Mouse (Mus musculus) heart, postnatal 0 days (tissue): ENCODE measurements around the gene Tln2. TPM values are rescaled to one million over a fixed set of nuclear protein-coding genes. Genes with fewer than 3 reads are reported as not detected.

Experiments
- ATAC-seq: fragments of 200-750 bp; cut with Nextera tagmentation; 2 replicates; pipeline ENCODE4 v1.8.0; 2017; ENCODE audit warnings: low read depth, moderate number of reproducible peaks, moderate library complexity; ENCODE audit not compliant: insufficient read depth
- DNase-seq: peaks from one replicate; pipeline ENCODE4 v3.0.0-alpha.2; 2016; ENCODE audit warnings: low spot score
- H3K27ac ChIP-seq: fragments of 300-500 bp; sonication (generic); 2 replicates; pipeline ENCODE4 v1.5.1; 2014; ENCODE audit warnings: low read depth, mild to moderate bottlenecking
- H3K27me3 ChIP-seq: fragments of 300-500 bp; sonication (generic); 2 replicates; pipeline ENCODE4 v1.6.1; 2014; ENCODE audit warnings: low read length, mixed read lengths; ENCODE audit not compliant: control insufficient read depth, insufficient read depth
- H3K36me3 ChIP-seq: fragments of 300-500 bp; sonication (generic); replicated peaks from 2 replicates; pipeline ENCODE4 v1.6.1; 2014; ENCODE audit warnings: low read length, mixed read lengths; ENCODE audit not compliant: control insufficient read depth, insufficient read depth
- H3K4me1 ChIP-seq: fragments of 300-500 bp; sonication (generic); 2 replicates; pipeline ENCODE4 v1.6.1; 2014; ENCODE audit warnings: antibody characterized with exemption; ENCODE audit not compliant: control insufficient read depth, insufficient read depth
- H3K4me2 ChIP-seq: fragments of 300-500 bp; sonication (generic); 2 replicates; pipeline ENCODE4 v1.6.1; 2014; ENCODE audit warnings: low read depth, mild to moderate bottlenecking, low read length, moderate library complexity
- H3K4me3 ChIP-seq: fragments of 300-500 bp; sonication (generic); 2 replicates; pipeline ENCODE4 v1.5.1; 2014; ENCODE audit warnings: low read depth, low read length
- H3K9ac ChIP-seq: fragments of 300-500 bp; sonication (generic); replicated peaks from 2 replicates; pipeline ENCODE4 v1.6.1; 2014; ENCODE audit warnings: low read depth, low read length, mixed read lengths
- H3K9me3 ChIP-seq: fragments of 300-500 bp; sonication (generic); replicated peaks from 2 replicates; pipeline ENCODE4 v1.6.1; 2016; ENCODE audit warnings: low read length; ENCODE audit not compliant: control insufficient read depth
- CTCF ChIP-seq: IDR thresholded peaks from 2 replicates; pipeline ENCODE4 v1.5.1; 2016; ENCODE audit warnings: antibody characterized with exemption, control low read depth, low read depth
- EP300 ChIP-seq: IDR thresholded peaks from 2 replicates; pipeline ENCODE4 v1.6.1; 2016; ENCODE audit warnings: antibody characterized with exemption, low read depth
- WGBS: fragments of 180-500 bp; shearing (Covaris S2); extraction: QIAGEN DNeasy Blood & Tissue Kit; methylation state at CpG from one replicate; pipeline ENCODE4 v1.1.7; 2014; 5-methylcytosine and 5-hydroxymethylcytosine counted together
- polyA plus RNA-seq: library from polyadenylated mRNA; unstranded; fragments of >200 nt; fragmentation: Nextera tagmentation; extraction: Ambion mirVana; gene quantifications from 2 replicates; pipeline ENCODE4 v1.2.1, GENCODE M21; 2015
- total RNA-seq: library from RNA; depleted of rRNA; stranded (reverse); fragments of >200 nt; gene quantifications from 2 replicates; pipeline ENCODE4 v1.2.3, GENCODE M21; 2014; ENCODE audit warnings: low replicate concordance

Gene Tln2
- total and polyA plus RNA-seq, 2 experiments from 2014 or later = 67.0 to 92.6 TPM

- Histone ChIP-seq H3K4me1 (peaks cover 14% of the 10 kb centered on the region), H3K36me3 (no peaks in the 10 kb centered on the region), H3K4me3 (no peak overlapping the region), H3K27me3 (no peaks in the 10 kb centered on the region), H3K27ac (0 out of 2 replicates have a peak overlapping the region, but pooled peaks have one; percentile 0), H3K4me2 (no peak overlapping the region), H3K9me3 (no peaks in the 10 kb centered on the region), H3K9ac (no peak overlapping the region)
- 30% methylated on average over 3 of the region's 3 CpGs for WGBS
- DNase-seq (no peak), ATAC-seq (no peak)
- TF ChIP-seq CTCF = no peak
- TF ChIP-seq EP300 = no peak
These were observed 351.1 kb downstream of the Tln2 start for GRCm38 (mm10) chr9:67208420-67208819.

GRCm38 (mm10) chr9:67205175-67205574 is 354.3 kb downstream of the Tln2 start:
- H3K27me3 ChIP-seq = no peaks in the 10 kb centered on the region
- peaks cover 12% of the 10 kb centered on the region for H3K4me1 ChIP-seq
- no peaks in the 10 kb centered on the region for H3K36me3 ChIP-seq
- no peak for TF ChIP-seq CTCF
- TF ChIP-seq EP300 = no peak
- no peak overlapping the region for H3K27ac ChIP-seq
- H3K9me3 ChIP-seq = no peaks in the 10 kb centered on the region
- no peak for ATAC-seq
- 51% methylated on average over 4 of the region's 4 CpGs for WGBS
- no peak overlapping the region for H3K4me3 ChIP-seq
- H3K9ac ChIP-seq = no peak overlapping the region
- no peak overlapping the region for H3K4me2 ChIP-seq
- no peak for DNase-seq

GRCm38 (mm10) chr9:67196609-67197008 is 362.9 kb downstream of the Tln2 start:
- TF ChIP-seq EP300 (no peak), CTCF (no peak)
- Histone ChIP-seq H3K27ac (no peak overlapping the region), H3K4me1 (peaks cover 1% of the 10 kb centered on the region; the same call in 1 of the 2 replicates), H3K27me3 (no peaks in the 10 kb centered on the region), H3K4me3 (no peak overlapping the region), H3K9me3 (0 out of 2 replicates have a peak, but pooled peaks cover 4% of the 10 kb centered on the region), H3K4me2 (no peak overlapping the region), H3K36me3 (no peaks in the 10 kb centered on the region), H3K9ac (no peak overlapping the region)
- WGBS = 96% methylated on average over 8 of the region's 8 CpGs
- DNase-seq = no peak
- ATAC-seq = no peak

- no peaks in the 10 kb centered on the region for H3K27me3 ChIP-seq
- no peak overlapping the region for H3K9ac ChIP-seq
- H3K4me2 ChIP-seq = no peak overlapping the region
- no peaks in the 10 kb centered on the region for H3K36me3 ChIP-seq
- TF ChIP-seq CTCF (no peak), EP300 (no peak)
- ATAC-seq (no peak), DNase-seq (no peak)
- H3K4me1 ChIP-seq = peaks cover 3% of the 10 kb centered on the region; the same call in 1 of the 2 replicates
- H3K9me3 ChIP-seq = 0 out of 2 replicates have a peak, but pooled peaks cover 4% of the 10 kb centered on the region
- 86% methylated on average over 7 of the region's 7 CpGs for WGBS
- H3K4me3 ChIP-seq = no peak overlapping the region
- H3K27ac ChIP-seq = no peak overlapping the region
These were observed 364.2 kb downstream of the Tln2 start for GRCm38 (mm10) chr9:67195306-67195705.

GRCm38 (mm10) chr9:67191488-67192331 is 367.8 kb downstream of the Tln2 start:
- ATAC-seq (peak; percentile 86), DNase-seq (peak; percentile 76)
- Histone ChIP-seq H3K4me2 (peak overlapping the region; percentile 32), H3K9me3 (no peaks in the 10 kb centered on the region), H3K9ac (0 out of 2 replicates have a peak overlapping the region, but pooled peaks have one; percentile 16), H3K4me3 (no peak overlapping the region), H3K4me1 (peaks cover 3% of the 10 kb centered on the region; the same call in 1 of the 2 replicates), H3K36me3 (no peaks in the 10 kb centered on the region), H3K27me3 (no peaks in the 10 kb centered on the region), H3K27ac (peak overlapping the region; percentile 91)
- no peak for TF ChIP-seq CTCF
- TF ChIP-seq EP300 = peak; percentile 30; the same call in 1 of the 2 replicates
- 34% methylated on average over 10 of the region's 10 CpGs for WGBS
